In genomic region chr7:141215880-141216733, GRCm38 (mm10) we compare ENCODE assay signal across 8 mouse cellular contexts. TPM values are rescaled to one million over a fixed set of nuclear protein-coding genes. Genes with fewer than 3 reads are reported as not detected.
DNase-seq lines count a peak whose midpoint lies in the region; ATAC-seq and TF ChIP-seq lines count a peak whose summit lies in the region.

No protein-coding gene starts in this region.

- DNase-seq in layer of hippocampus, adult 2 months (ENCODE audit: low spot score in 2 of 2): no peak
- no peak for DNase-seq in layer of hippocampus, postnatal 14 days (ENCODE audit: low spot score in 2 of 2)
- peak; percentile 84 for DNase-seq in forebrain, embryonic 11.5 days (ENCODE audit: low spot score)
- peak; percentile 98 for DNase-seq in kidney, adult 2 months
- no peak for DNase-seq in layer of hippocampus, adult 9-10 months (ENCODE audit: low spot score)

- peak overlapping the region; percentile 73 for H3K4me2 ChIP-seq in forebrain, embryonic 11.5 days (ENCODE audit: low read depth, low read length, severe bottlenecking)
- H3K4me2 ChIP-seq in lung, embryonic 15.5 days: peak overlapping the region; percentile 97
- peak overlapping the region; percentile 85 for H3K4me2 ChIP-seq in stomach, embryonic 14.5 days (replicated peaks; ENCODE audit: low read depth, low read length)

- H3K9ac ChIP-seq in forebrain, embryonic 11.5 days (ENCODE audit: low read length): peak overlapping the region; percentile 72
- peak overlapping the region; percentile 61 for H3K9ac ChIP-seq in lung, embryonic 15.5 days
- peak overlapping the region; percentile 58 for H3K9ac ChIP-seq in stomach, embryonic 14.5 days (replicated peaks; ENCODE audit: low read depth, low read length)

- peak overlapping the region; percentile 66 for H3K4me3 ChIP-seq in layer of hippocampus, adult 2 months
- H3K4me3 ChIP-seq in forebrain, embryonic 11.5 days (ENCODE audit: low read depth, low read length): peak overlapping the region; percentile 63
- H3K4me3 ChIP-seq in kidney, adult 2 months (ENCODE audit: insufficient read depth, low read depth, low read length): peak overlapping the region; percentile 67
- H3K4me3 ChIP-seq in lung, embryonic 15.5 days: peak overlapping the region; percentile 67
- H3K4me3 ChIP-seq in stomach, embryonic 14.5 days (ENCODE audit: low read depth, low read length): peak overlapping the region; percentile 74

- no peak overlapping the region for H3K27ac ChIP-seq in layer of hippocampus, adult 2 months
- H3K27ac ChIP-seq in forebrain, embryonic 11.5 days (ENCODE audit: low read depth, low read length): peak overlapping the region; percentile 70
- peak overlapping the region; percentile 88 for H3K27ac ChIP-seq in kidney, adult 2 months (ENCODE audit: insufficient read depth, low read depth, low read length)
- H3K27ac ChIP-seq in lung, embryonic 15.5 days: peak overlapping the region; percentile 98
- peak overlapping the region; percentile 90 for H3K27ac ChIP-seq in stomach, embryonic 14.5 days (ENCODE audit: low read length)

- H3K36me3 ChIP-seq in forebrain, embryonic 11.5 days (ENCODE audit: control insufficient read depth, insufficient read depth, low read length): no peaks in the 10 kb centered on the region
- H3K36me3 ChIP-seq in kidney, adult 2 months (ENCODE audit: control insufficient read depth, insufficient read depth, low read length): no peaks in the 10 kb centered on the region
- H3K36me3 ChIP-seq in lung, embryonic 15.5 days: no peaks in the 10 kb centered on the region
- H3K36me3 ChIP-seq in stomach, embryonic 14.5 days (ENCODE audit: control insufficient read depth, insufficient read depth, low read length): peaks cover 8% of the 10 kb centered on the region

- peak; percentile 16 for ATAC-seq in activated CD4-positive, CD25-positive, alpha-beta regulatory T cell, adult 4 months
- peak; percentile 68 for ATAC-seq in forebrain, embryonic 11.5 days (replicated peaks; ENCODE audit: low FRiP score)
- peak; percentile 50 for ATAC-seq in lung, embryonic 15.5 days (ENCODE audit: borderline replicate concordance, extremely low read depth, low FRiP score, low TSS enrichment)
- ATAC-seq in stomach, embryonic 14.5 days (ENCODE audit: insufficient number of reproducible peaks, insufficient read depth, low FRiP score, low read depth): peak; percentile 61

- peaks cover 18% of the 10 kb centered on the region for H3K4me1 ChIP-seq in forebrain, embryonic 11.5 days (replicated peaks; ENCODE audit: control insufficient read depth, insufficient read depth, low read length)
- H3K4me1 ChIP-seq in kidney, adult 2 months (ENCODE audit: control insufficient read depth, insufficient read depth, low read length): no peaks in the 10 kb centered on the region; the same call in 1 of the 2 replicates
- H3K4me1 ChIP-seq in lung, embryonic 15.5 days: peaks cover 30% of the 10 kb centered on the region
- peaks cover 38% of the 10 kb centered on the region for H3K4me1 ChIP-seq in stomach, embryonic 14.5 days (ENCODE audit: control insufficient read depth, insufficient read depth, low read length)

- under 1% methylated on average over 42 of the region's 42 CpGs for WGBS in forebrain, embryonic 11.5 days
- 1% methylated on average over 42 of the region's 42 CpGs for WGBS in kidney, adult 2 months
- 2% methylated on average over 42 of the region's 42 CpGs for WGBS in lung, embryonic 15.5 days
- 1% methylated on average over 42 of the region's 42 CpGs for WGBS in stomach, embryonic 14.5 days

- peak; percentile 3 for TF ChIP-seq POLR2A in kidney, adult 2 months (IDR thresholded peaks at IDR 0.05; ENCODE audit: low read depth, low read length)

- no peaks in the 10 kb centered on the region for H3K27me3 ChIP-seq in forebrain, embryonic 11.5 days (ENCODE audit: control insufficient read depth, insufficient read depth, low read length)
- no peaks in the 10 kb centered on the region for H3K27me3 ChIP-seq in kidney, adult 2 months (replicated peaks; ENCODE audit: control insufficient read depth, insufficient read depth, low read length)
- no peaks in the 10 kb centered on the region for H3K27me3 ChIP-seq in lung, embryonic 15.5 days
- no peaks in the 10 kb centered on the region for H3K27me3 ChIP-seq in stomach, embryonic 14.5 days (ENCODE audit: control insufficient read depth, insufficient read depth, low read length)

- TF ChIP-seq CTCF in layer of hippocampus, adult 2 months (conservative IDR thresholded peaks at IDR 0.05): no peak
- TF ChIP-seq CTCF in kidney, adult 2 months (conservative IDR thresholded peaks at IDR 0.05; ENCODE audit: insufficient read depth, insufficient read length, low read depth, low read length): no peak

- H3K9me3 ChIP-seq in forebrain, embryonic 11.5 days (ENCODE audit: control insufficient read depth, low read length): no peaks in the 10 kb centered on the region
- no peaks in the 10 kb centered on the region for H3K9me3 ChIP-seq in lung, embryonic 15.5 days
- H3K9me3 ChIP-seq in stomach, embryonic 14.5 days (ENCODE audit: control insufficient read depth, low read depth, low read length): no peaks in the 10 kb centered on the region

RNA-seq across cellular contexts. Expression of gene Rassf7, which starts 0.4 kb away (rescaled TPM):
- total RNA-seq in layer of hippocampus, adult 2 months (2021): 1 to 10 TPM in 1 of 2 experiments, under 1 TPM in 1; 0.98 to 1.2 TPM
- total RNA-seq in layer of hippocampus, postnatal 14 days (2021): 1 to 10 TPM in 1 of 2 experiments, under 1 TPM in 1; 0.83 to 1.2 TPM
- 10 to 100 TPM in 1 of 2 experiments, 1 to 10 TPM in 1; 8.3 to 14.2 TPM for polyA plus RNA-seq in activated CD4-positive, CD25-positive, alpha-beta regulatory T cell, adult 4 months (2017; shearing (Covaris generic))
- 47.4 and 49.3 TPM in 2 replicates for polyA plus RNA-seq in forebrain, embryonic 11.5 days (2014; fragmentation: Nextera tagmentation; extraction: Ambion mirVana)
- polyA plus RNA-seq in kidney, adult 2 months (2012; rRNA removed): 59.1 and 72.2 TPM in 2 replicates
- polyA plus RNA-seq in lung, embryonic 15.5 days (2015; fragmentation: Nextera tagmentation; extraction: Ambion mirVana): 59.7 and 62.6 TPM in 2 replicates
- polyA plus RNA-seq in stomach, embryonic 14.5 days (2014; fragmentation: Nextera tagmentation; extraction: Ambion mirVana): 57.2 and 59.2 TPM in 2 replicates

RNA-seq across cellular contexts. Expression of gene Lmntd2, which starts 2.2 kb away (rescaled TPM):
- not detected for total RNA-seq in layer of hippocampus, adult 2 months (2021)
- not detected for total RNA-seq in layer of hippocampus, postnatal 14 days (2021)
- 1 to 10 TPM; 5.6 to 5.9 TPM for polyA plus RNA-seq in activated CD4-positive, CD25-positive, alpha-beta regulatory T cell, adult 4 months (2017; shearing (Covaris generic))
- 3.3 TPM in 2 replicates for polyA plus RNA-seq in forebrain, embryonic 11.5 days (2014; fragmentation: Nextera tagmentation; extraction: Ambion mirVana)
- 5.7 and 6.0 TPM in 2 replicates for polyA plus RNA-seq in kidney, adult 2 months (2012; rRNA removed)
- 1.1 and 1.3 TPM in 2 replicates for polyA plus RNA-seq in lung, embryonic 15.5 days (2015; fragmentation: Nextera tagmentation; extraction: Ambion mirVana)
- polyA plus RNA-seq in stomach, embryonic 14.5 days (2014; fragmentation: Nextera tagmentation; extraction: Ambion mirVana): 1.7 and 2.3 TPM in 2 replicates

RNA-seq across cellular contexts. Expression of gene Phrf1, which starts 12.5 kb away (rescaled TPM):
- total RNA-seq in layer of hippocampus, adult 2 months (2021): 10 to 100 TPM; 72.8 to 76.1 TPM
- 10 to 100 TPM; 66.9 to 77.2 TPM for total RNA-seq in layer of hippocampus, postnatal 14 days (2021)
- polyA plus RNA-seq in activated CD4-positive, CD25-positive, alpha-beta regulatory T cell, adult 4 months (2017; shearing (Covaris generic)): 10 to 100 TPM; 51.4 to 60.8 TPM
- 99.6 and 102 TPM in 2 replicates for polyA plus RNA-seq in forebrain, embryonic 11.5 days (2014; fragmentation: Nextera tagmentation; extraction: Ambion mirVana)
- polyA plus RNA-seq in kidney, adult 2 months (2012; rRNA removed): 15.8 and 19.1 TPM in 2 replicates
- 71.8 and 71.9 TPM in 2 replicates for polyA plus RNA-seq in lung, embryonic 15.5 days (2015; fragmentation: Nextera tagmentation; extraction: Ambion mirVana)
- 69.0 and 72.1 TPM in 2 replicates for polyA plus RNA-seq in stomach, embryonic 14.5 days (2014; fragmentation: Nextera tagmentation; extraction: Ambion mirVana)

RNA-seq across cellular contexts. Expression of gene Lrrc56, which starts 22.1 kb away (rescaled TPM):
- total RNA-seq in layer of hippocampus, adult 2 months (2021): 1 to 10 TPM; 4.5 to 5.7 TPM
- 1 to 10 TPM; 4.9 to 6.7 TPM for total RNA-seq in layer of hippocampus, postnatal 14 days (2021)
- polyA plus RNA-seq in activated CD4-positive, CD25-positive, alpha-beta regulatory T cell, adult 4 months (2017; shearing (Covaris generic)): 1 to 10 TPM; 1.4 to 1.9 TPM
- polyA plus RNA-seq in forebrain, embryonic 11.5 days (2014; fragmentation: Nextera tagmentation; extraction: Ambion mirVana): 14.0 and 16.1 TPM in 2 replicates
- 9.6 and 13.5 TPM in 2 replicates for polyA plus RNA-seq in kidney, adult 2 months (2012; rRNA removed)
- 5.8 and 6.9 TPM in 2 replicates for polyA plus RNA-seq in lung, embryonic 15.5 days (2015; fragmentation: Nextera tagmentation; extraction: Ambion mirVana)
- polyA plus RNA-seq in stomach, embryonic 14.5 days (2014; fragmentation: Nextera tagmentation; extraction: Ambion mirVana): 5.3 and 6.1 TPM in 2 replicates

RNA-seq across cellular contexts. Expression of gene Hras, which starts 22.3 kb away (rescaled TPM):
- 100 to 1,000 TPM; 200 to 222 TPM for total RNA-seq in layer of hippocampus, adult 2 months (2021)
- 100 to 1,000 TPM; 204 to 208 TPM for total RNA-seq in layer of hippocampus, postnatal 14 days (2021)
- polyA plus RNA-seq in activated CD4-positive, CD25-positive, alpha-beta regulatory T cell, adult 4 months (2017; shearing (Covaris generic)): 1 to 10 TPM; 1.7 to 4.7 TPM
- 87.5 and 116 TPM in 2 replicates for polyA plus RNA-seq in forebrain, embryonic 11.5 days (2014; fragmentation: Nextera tagmentation; extraction: Ambion mirVana)
- polyA plus RNA-seq in kidney, adult 2 months (2012; rRNA removed): 93.5 and 96.0 TPM in 2 replicates
- 99.9 and 102 TPM in 2 replicates for polyA plus RNA-seq in lung, embryonic 15.5 days (2015; fragmentation: Nextera tagmentation; extraction: Ambion mirVana)
- polyA plus RNA-seq in stomach, embryonic 14.5 days (2014; fragmentation: Nextera tagmentation; extraction: Ambion mirVana): 79.4 and 85.5 TPM in 2 replicates

Comparison
In these comparisons a context has a peak if more than half of its experiments do, and no peak if none do; other contexts are left out.
1. DNase-seq: peak in forebrain, embryonic 11.5 days (single experiment) and kidney, adult 2 months (single experiment); none in layer of hippocampus, adult 2 months (0 of 2), layer of hippocampus, postnatal 14 days (0 of 2) and layer of hippocampus, adult 9-10 months (single experiment).
2. ATAC-seq: peak in every context shown above with its lines; median percentile 68 in forebrain, embryonic 11.5 days; 61 in stomach, embryonic 14.5 days; 50 in lung, embryonic 15.5 days; 16 in activated CD4-positive, CD25-positive, alpha-beta regulatory T cell, adult 4 months.
3. Peak in every context shown above with its lines, with median percentiles within 50 percentile points of each other: H3K4me3 ChIP-seq, H3K4me2 ChIP-seq and H3K9ac ChIP-seq.